Mouse (Mus musculus) hindbrain, embryonic 11.5 days (tissue): ENCODE measurements around the gene G0s2. TPM values are rescaled to one million over a fixed set of nuclear protein-coding genes. Genes with fewer than 3 reads are reported as not detected.

Experiments used
- ATAC-seq: fragments of 200-750 bp; cut with Nextera tagmentation; 2 replicates; pipeline ENCODE4 v1.8.0; 2017; ENCODE audit warnings: mild to moderate bottlenecking, moderate TSS enrichment, moderate library complexity; ENCODE audit not compliant: low FRiP score
- DNase-seq: peaks from one replicate; pipeline ENCODE4 v3.0.0-alpha.2; 2015; ENCODE audit warnings: low spot score
- H3K27ac ChIP-seq: fragments of 300-500 bp; sonication (generic); 2 replicates; pipeline ENCODE4 v1.5.1; 2014; ENCODE audit warnings: mild to moderate bottlenecking, low read depth, low read length
- H3K27me3 ChIP-seq: fragments of 300-500 bp; sonication (generic); 2 replicates; pipeline ENCODE4 v1.6.1; 2014; ENCODE audit warnings: mild to moderate bottlenecking, low read length, moderate library complexity, mixed read lengths; ENCODE audit not compliant: control insufficient read depth, insufficient read depth
- H3K36me3 ChIP-seq: fragments of 300-500 bp; sonication (generic); 2 replicates; pipeline ENCODE4 v1.6.1; 2014; ENCODE audit warnings: mild to moderate bottlenecking, low read length, moderate library complexity, mixed read lengths; ENCODE audit not compliant: control insufficient read depth, insufficient read depth
- H3K4me1 ChIP-seq: fragments of 300-500 bp; sonication (generic); replicated peaks from 2 replicates; pipeline ENCODE4 v1.6.1; 2014; ENCODE audit warnings: low read length, mixed read lengths; ENCODE audit not compliant: control insufficient read depth, insufficient read depth
- H3K4me2 ChIP-seq: fragments of 300-500 bp; sonication (generic); replicated peaks from 2 replicates; pipeline ENCODE4 v1.6.1; 2014; ENCODE audit warnings: mild to moderate bottlenecking, low read depth, low read length
- H3K4me3 ChIP-seq: fragments of 300-500 bp; sonication (generic); 2 replicates; pipeline ENCODE4 v1.5.1; 2014; ENCODE audit warnings: low read depth, low read length
- H3K9ac ChIP-seq: fragments of 300-500 bp; sonication (generic); 2 replicates; pipeline ENCODE4 v1.6.1; 2014; ENCODE audit warnings: low read depth, low read length
- H3K9me3 ChIP-seq: fragments of 300-500 bp; sonication (generic); 2 replicates; pipeline ENCODE4 v1.6.1; 2016; ENCODE audit warnings: low read length; ENCODE audit not compliant: control insufficient read depth
- WGBS: fragments of 180-500 bp; shearing (Covaris S2); extraction: QIAGEN DNeasy Blood & Tissue Kit; methylation state at CpG from one replicate; pipeline ENCODE4 v1.1.7; 2014; 5-methylcytosine and 5-hydroxymethylcytosine counted together
- polyA plus RNA-seq: library from polyadenylated mRNA; unstranded; fragments of >200 nt; fragmentation: Nextera tagmentation; extraction: Ambion mirVana; gene quantifications from 2 replicates; pipeline ENCODE4 v1.2.1, GENCODE M21; 2014

The G0s2 gene
- polyA plus RNA-seq, 1 experiment from 2014 or later = 7.5 TPM

- WGBS = 91% methylated on average over 7 of the region's 7 CpGs
- Histone ChIP-seq H3K27me3 (no peaks in the 10 kb centered on the region), H3K4me3 (no peak overlapping the region), H3K9me3 (no peaks in the 10 kb centered on the region), H3K4me1 (no peaks in the 10 kb centered on the region), H3K9ac (no peak overlapping the region), H3K36me3 (no peaks in the 10 kb centered on the region), H3K27ac (no peak overlapping the region), H3K4me2 (no peak overlapping the region)
- DNase-seq = no peak
- ATAC-seq = no peak
Observed at GRCm38 (mm10) chr1:193234930-193235329, 38.1 kb downstream of the G0s2 start.

GRCm38 (mm10) chr1:193234130-193234645 lies 38.8 kb downstream of the G0s2 start:
- ATAC-seq (no peak), DNase-seq (no peak)
- no peaks in the 10 kb centered on the region for H3K9me3 ChIP-seq
- no peaks in the 10 kb centered on the region for H3K4me1 ChIP-seq
- H3K27me3 ChIP-seq = no peaks in the 10 kb centered on the region
- no peak overlapping the region for H3K27ac ChIP-seq
- H3K4me3 ChIP-seq = no peak overlapping the region
- H3K4me2 ChIP-seq = no peak overlapping the region
- no peaks in the 10 kb centered on the region for H3K36me3 ChIP-seq
- WGBS = 91% methylated on average over 2 of the region's 2 CpGs
- no peak overlapping the region for H3K9ac ChIP-seq

GRCm38 (mm10) chr1:193232732-193233131 lies 40.3 kb downstream of the G0s2 start:
- H3K4me3 ChIP-seq = no peak overlapping the region
- DNase-seq = no peak
- no peaks in the 10 kb centered on the region for H3K36me3 ChIP-seq
- H3K4me2 ChIP-seq = no peak overlapping the region
- H3K27me3 ChIP-seq = no peaks in the 10 kb centered on the region
- 93% methylated on average over 2 of the region's 2 CpGs for WGBS
- no peaks in the 10 kb centered on the region for H3K4me1 ChIP-seq
- H3K9ac ChIP-seq = no peak overlapping the region
- H3K27ac ChIP-seq = no peak overlapping the region
- H3K9me3 ChIP-seq = no peaks in the 10 kb centered on the region
- ATAC-seq = no peak

GRCm38 (mm10) chr1:193230935-193231334 lies 42.1 kb downstream of the G0s2 start:
- DNase-seq (no peak), ATAC-seq (no peak)
- 71% methylated on average over 5 of the region's 5 CpGs for WGBS
- Histone ChIP-seq H3K36me3 (no peaks in the 10 kb centered on the region), H3K4me3 (no peak overlapping the region), H3K27me3 (no peaks in the 10 kb centered on the region), H3K9ac (no peak overlapping the region), H3K9me3 (no peaks in the 10 kb centered on the region), H3K27ac (no peak overlapping the region), H3K4me2 (no peak overlapping the region), H3K4me1 (no peaks in the 10 kb centered on the region)

GRCm38 (mm10) chr1:193230531-193230930 lies 42.5 kb downstream of the G0s2 start:
- Histone ChIP-seq H3K9ac (no peak overlapping the region), H3K9me3 (no peaks in the 10 kb centered on the region), H3K4me3 (no peak overlapping the region), H3K36me3 (no peaks in the 10 kb centered on the region), H3K4me1 (no peaks in the 10 kb centered on the region), H3K4me2 (no peak overlapping the region), H3K27me3 (no peaks in the 10 kb centered on the region), H3K27ac (no peak overlapping the region)
- ATAC-seq (no peak), DNase-seq (no peak)
- WGBS = 83% methylated on average over 3 of the region's 3 CpGs

- Histone ChIP-seq H3K4me2 (no peak overlapping the region), H3K4me3 (no peak overlapping the region), H3K27me3 (no peaks in the 10 kb centered on the region), H3K9ac (no peak overlapping the region), H3K4me1 (no peaks in the 10 kb centered on the region), H3K27ac (no peak overlapping the region), H3K36me3 (no peaks in the 10 kb centered on the region), H3K9me3 (no peaks in the 10 kb centered on the region)
- DNase-seq (no peak), ATAC-seq (no peak)
- 98% methylated on average over 5 of the region's 5 CpGs for WGBS
Observed at GRCm38 (mm10) chr1:193229570-193229969, 43.4 kb downstream of the G0s2 start.

- 75% methylated on average over 4 of the region's 4 CpGs for WGBS
- H3K4me2 ChIP-seq = no peak overlapping the region
- H3K4me1 ChIP-seq = no peaks in the 10 kb centered on the region
- DNase-seq (no peak), ATAC-seq (no peak)
- no peaks in the 10 kb centered on the region for H3K9me3 ChIP-seq
- no peak overlapping the region for H3K4me3 ChIP-seq
- H3K36me3 ChIP-seq = no peaks in the 10 kb centered on the region
- H3K27me3 ChIP-seq = no peaks in the 10 kb centered on the region
- H3K9ac ChIP-seq = no peak overlapping the region
- H3K27ac ChIP-seq = no peak overlapping the region
Observed at GRCm38 (mm10) chr1:193227537-193227936, 45.5 kb downstream of the G0s2 start.

- Histone ChIP-seq H3K27ac (no peak overlapping the region), H3K9me3 (no peaks in the 10 kb centered on the region), H3K36me3 (no peaks in the 10 kb centered on the region), H3K27me3 (no peaks in the 10 kb centered on the region), H3K4me3 (no peak overlapping the region), H3K4me2 (no peak overlapping the region), H3K9ac (no peak overlapping the region), H3K4me1 (no peaks in the 10 kb centered on the region)
- ATAC-seq (no peak), DNase-seq (no peak)
- WGBS = 59% methylated on average over 7 of the region's 7 CpGs
Observed at GRCm38 (mm10) chr1:193226724-193227522, 46.1 kb downstream of the G0s2 start.

- H3K36me3 ChIP-seq = no peaks in the 10 kb centered on the region
- H3K4me1 ChIP-seq = no peaks in the 10 kb centered on the region
- no peaks in the 10 kb centered on the region for H3K9me3 ChIP-seq
- ATAC-seq (no peak), DNase-seq (no peak)
- H3K9ac ChIP-seq = no peak overlapping the region
- H3K4me2 ChIP-seq = no peak overlapping the region
- H3K4me3 ChIP-seq = no peak overlapping the region
- no peaks in the 10 kb centered on the region for H3K27me3 ChIP-seq
- no peak overlapping the region for H3K27ac ChIP-seq
- WGBS = 92% methylated on average over 4 of the region's 4 CpGs
Observed at GRCm38 (mm10) chr1:193226114-193226513, 46.9 kb downstream of the G0s2 start.
